29 mouse cellular contexts compared by ENCODE assay signal in the genomic region with DNA sequence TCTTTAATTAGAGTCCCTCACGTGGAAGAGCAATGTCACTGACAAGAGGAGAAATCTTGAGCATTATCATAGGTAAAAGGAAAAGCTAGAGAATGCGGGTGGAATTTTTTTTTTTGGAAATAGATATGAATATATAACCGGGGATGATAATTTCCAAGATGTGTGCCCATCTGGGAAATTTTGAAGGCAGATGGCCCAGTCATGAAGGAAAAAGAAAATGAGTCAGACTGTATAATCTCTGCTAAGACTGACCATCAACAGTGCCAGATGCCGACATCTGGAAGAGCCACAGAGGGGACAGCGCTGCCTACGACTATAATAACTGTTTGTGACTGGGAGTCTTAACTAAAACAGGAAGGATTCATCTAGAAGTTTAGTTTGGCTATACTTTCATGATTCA.
DNase-seq lines count a peak whose midpoint lies in the region; ATAC-seq and TF ChIP-seq lines count a peak whose summit lies in the region.
"Had no signal": no experiment of that assay in that cellular context is flagged by ENCODE, and none has a peak within 500 bp of the region (broad histone marks: within the 10 kb centered on the region; RNA-seq: fewer than 3 reads in every experiment).

No protein-coding gene starts in this region.

- H3K4me3 ChIP-seq in lung, embryonic 14.5 days (ENCODE audit: low read depth, low read length): no peak overlapping the region
- H3K4me3 ChIP-seq: embryonic facial prominence, embryonic 10.5 days; embryonic facial prominence, embryonic 15.5 days; kidney, embryonic 15.5 days; liver, embryonic 12.5 days; midbrain, embryonic 13.5 days; neural tube, embryonic 13.5 days; stomach, embryonic 15.5 days had no signal

- H3K4me2 ChIP-seq in lung, embryonic 14.5 days: no peak overlapping the region
- H3K4me2 ChIP-seq: embryonic facial prominence, embryonic 15.5 days; kidney, embryonic 15.5 days; liver, embryonic 12.5 days; midbrain, embryonic 13.5 days; neural tube, embryonic 13.5 days; stomach, embryonic 15.5 days had no signal

- no peaks in the 10 kb centered on the region for H3K9me3 ChIP-seq in lung, embryonic 14.5 days (ENCODE audit: low read depth, low read length)
- H3K9me3 ChIP-seq: embryonic facial prominence, embryonic 10.5 days; embryonic facial prominence, embryonic 15.5 days; kidney, embryonic 15.5 days; liver, embryonic 12.5 days; midbrain, embryonic 13.5 days; neural tube, embryonic 13.5 days; stomach, embryonic 15.5 days had no signal

- no peaks in the 10 kb centered on the region for H3K36me3 ChIP-seq in lung, embryonic 14.5 days (ENCODE audit: insufficient read depth)
- H3K36me3 ChIP-seq: embryonic facial prominence, embryonic 10.5 days; embryonic facial prominence, embryonic 15.5 days; G1E; kidney, embryonic 15.5 days; liver, embryonic 12.5 days; midbrain, embryonic 13.5 days; neural tube, embryonic 13.5 days; stomach, embryonic 15.5 days had no signal

- TF ChIP-seq CTCF in lung, embryonic 14.5 days (IDR thresholded peaks at IDR 0.05; ENCODE audit: low read depth): no peak

- H3K27ac ChIP-seq in lung, embryonic 14.5 days (ENCODE audit: low read depth): no peak overlapping the region
- H3K27ac ChIP-seq: embryonic facial prominence, embryonic 10.5 days; embryonic facial prominence, embryonic 15.5 days; kidney, embryonic 15.5 days; liver, embryonic 12.5 days; macrophage; midbrain, embryonic 13.5 days; neural tube, embryonic 13.5 days; stomach, embryonic 15.5 days had no signal

- H3K4me1 ChIP-seq in lung, embryonic 14.5 days (ENCODE audit: insufficient read depth): no peaks in the 10 kb centered on the region
- H3K4me1 ChIP-seq: embryonic facial prominence, embryonic 10.5 days; embryonic facial prominence, embryonic 15.5 days; kidney, embryonic 15.5 days; liver, embryonic 12.5 days; midbrain, embryonic 13.5 days; neural tube, embryonic 13.5 days; stomach, embryonic 15.5 days had no signal

- 65% methylated on average over 6 of the region's 6 CpGs for whole genome bisulfite sequencing in lung, embryonic 14.5 days

- no peak for DNase-seq in frontal cortex, postnatal 14 days (ENCODE audit: low spot score in 2 of 2)
- peak; percentile 3 for DNase-seq in lung, embryonic 14.5 days
- DNase-seq in lung, postnatal 4 days: no peak
- DNase-seq in layer of hippocampus, adult 8-10 months (ENCODE audit: low spot score in 2 of 2): peak; percentile 30 to 53
- DNase-seq in testis, postnatal 14 days (ENCODE audit: low spot score): no peak
- no peak for DNase-seq in heart, postnatal 4 days
- DNase-seq: adrenal gland, adult 8-10 months; cerebellum, adult 8-10 months; cerebellum, postnatal 25 days; gastrocnemius, postnatal 14 days; heart, postnatal 14 days; kidney, adult 18-20 months; kidney, postnatal 36 days; left cerebral cortex, postnatal 4 days; liver, postnatal 0 days; thymus, postnatal 25 days had no signal

- no peaks in the 10 kb centered on the region for H3K27me3 ChIP-seq in lung, embryonic 14.5 days (ENCODE audit: insufficient read depth, low read length)
- H3K27me3 ChIP-seq: embryonic facial prominence, embryonic 15.5 days; kidney, embryonic 15.5 days; liver, embryonic 12.5 days; midbrain, embryonic 13.5 days; neural tube, embryonic 13.5 days; stomach, embryonic 15.5 days had no signal

- ATAC-seq in frontal cortex, adult (ENCODE audit: low TSS enrichment): peak; percentile 55
- no peak for ATAC-seq in lung, embryonic 14.5 days (ENCODE audit: insufficient read depth)
- ATAC-seq: forebrain, embryonic 14.5 days; hindbrain, embryonic 16.5 days; liver, embryonic 12.5 days; liver, postnatal 0 days; lung, postnatal 0 days; midbrain, embryonic 13.5 days had no signal

- no peak overlapping the region for H3K9ac ChIP-seq in lung, embryonic 14.5 days
- H3K9ac ChIP-seq: embryonic facial prominence, embryonic 15.5 days; kidney, embryonic 15.5 days; liver, embryonic 12.5 days; liver, postnatal 0 days; midbrain, embryonic 13.5 days; neural tube, embryonic 13.5 days; stomach, embryonic 15.5 days had no signal

Comparison
In these comparisons a context has a peak if more than half of its experiments do, and no peak if none do; other contexts are left out.
1. DNase-seq: peak in lung, embryonic 14.5 days (single experiment) and layer of hippocampus, adult 8-10 months (2 of 2); none in frontal cortex, postnatal 14 days (0 of 2), lung, postnatal 4 days (0 of 2), testis, postnatal 14 days (single experiment) and heart, postnatal 4 days (single experiment).